Mouse (Mus musculus): ENCODE results near the gene Nceh1.
A peak's percentile ranks its signal among the peaks of the same experiment; 100 is the strongest.
"Not testable (repeated sequence)": the region's sequence is repeated elsewhere in the genome, so short reads cannot be mapped to it uniquely, and the experiment has no call there.

Nceh1 gene

DNA sequence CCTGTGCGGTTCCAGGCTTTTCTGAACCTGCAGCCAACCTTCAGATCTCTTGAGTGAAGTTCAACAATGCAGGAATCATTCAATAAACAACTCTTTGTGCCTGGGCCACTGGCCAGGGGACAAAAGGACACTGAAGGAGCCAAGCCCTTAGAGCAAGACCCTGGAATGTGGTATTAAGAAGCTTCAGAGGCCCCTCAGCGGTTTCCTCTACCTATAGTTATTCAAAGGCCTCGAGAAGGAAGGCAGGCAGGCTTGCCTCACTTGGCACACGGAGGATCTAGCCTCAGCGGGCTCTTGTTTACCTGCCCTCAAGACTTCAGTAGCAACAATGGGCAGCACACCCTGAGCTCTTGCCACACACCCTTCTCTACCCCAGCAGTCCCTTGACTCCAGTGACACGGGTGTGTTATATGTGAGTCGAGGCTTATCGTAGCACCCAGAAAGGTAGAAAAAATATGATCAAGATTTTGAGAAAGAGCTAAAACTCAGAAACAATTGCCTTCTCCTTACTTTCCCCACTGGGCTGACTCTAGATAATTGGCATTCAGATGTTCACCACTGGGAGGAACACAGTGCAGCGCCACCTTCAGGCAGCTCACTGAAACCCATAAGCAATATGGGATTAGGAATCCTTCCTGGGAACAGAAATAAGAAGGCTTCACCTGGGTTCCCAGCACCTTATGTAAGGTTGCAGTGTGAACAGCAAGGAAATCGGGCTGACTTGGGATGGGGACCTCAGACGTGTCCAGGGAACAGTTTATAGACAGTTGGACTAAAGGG lies 46.0 kb downstream of the Nceh1 start:
- no peak for DNase-seq (ENCODE audit: extremely low read depth, low read depth)

- DNase-seq (ENCODE audit: extremely low read depth, low read depth), result no peak
These were observed 50.6 kb downstream of the Nceh1 start for GRCm38 (mm10) chr3:27233361-27233760.

GRCm38 (mm10) chr3:27233841-27234240 lies 51.1 kb downstream of the Nceh1 start:
- DNase-seq (ENCODE audit: extremely low read depth, low read depth), result no peak

- DNase-seq (ENCODE audit: extremely low read depth, low read depth), result no peak
These were observed 52.2 kb downstream of the Nceh1 start for GRCm38 (mm10) chr3:27234976-27235375.

DNA sequence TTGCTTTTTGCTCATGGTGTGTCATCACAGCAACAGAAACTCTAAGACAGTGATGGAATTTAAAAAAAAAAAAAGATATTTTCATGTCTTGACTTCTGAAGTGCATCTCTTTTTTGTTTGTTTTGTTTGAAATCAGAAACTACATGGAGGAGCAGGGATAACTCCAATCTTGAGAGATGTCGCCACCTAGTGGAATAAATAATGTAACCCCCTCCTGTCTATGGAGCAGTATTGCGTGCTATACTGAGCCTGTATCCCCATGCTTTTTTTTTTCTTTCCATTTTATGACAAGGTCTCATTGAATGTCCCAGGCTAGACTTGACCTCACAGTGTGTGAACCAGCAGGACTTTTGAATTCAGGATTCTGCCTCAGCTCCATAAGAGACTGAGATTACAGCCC lies 54.5 kb downstream of the Nceh1 start:
- peak; percentile 41 for DNase-seq (ENCODE audit: extremely low read depth, low read depth)

- DNase-seq (ENCODE audit: extremely low read depth, low read depth), result no peak
These were observed 55.8 kb downstream of the Nceh1 start for GRCm38 (mm10) chr3:27238563-27238962.

- no peak for DNase-seq (ENCODE audit: extremely low read depth, low read depth)
These were observed 56.8 kb downstream of the Nceh1 start for GRCm38 (mm10) chr3:27239568-27239967.

- no peak for DNase-seq (ENCODE audit: extremely low read depth, low read depth)
These were observed 59.1 kb downstream of the Nceh1 start for GRCm38 (mm10) chr3:27241864-27242263.

GRCm38 (mm10) chr3:27246166-27246565 lies 63.4 kb downstream of the Nceh1 start:
- no peak for DNase-seq (ENCODE audit: extremely low read depth, low read depth)

- no peak for DNase-seq (ENCODE audit: extremely low read depth, low read depth)
These were observed 65.0 kb downstream of the Nceh1 start for GRCm38 (mm10) chr3:27247785-27248184.

DNA sequence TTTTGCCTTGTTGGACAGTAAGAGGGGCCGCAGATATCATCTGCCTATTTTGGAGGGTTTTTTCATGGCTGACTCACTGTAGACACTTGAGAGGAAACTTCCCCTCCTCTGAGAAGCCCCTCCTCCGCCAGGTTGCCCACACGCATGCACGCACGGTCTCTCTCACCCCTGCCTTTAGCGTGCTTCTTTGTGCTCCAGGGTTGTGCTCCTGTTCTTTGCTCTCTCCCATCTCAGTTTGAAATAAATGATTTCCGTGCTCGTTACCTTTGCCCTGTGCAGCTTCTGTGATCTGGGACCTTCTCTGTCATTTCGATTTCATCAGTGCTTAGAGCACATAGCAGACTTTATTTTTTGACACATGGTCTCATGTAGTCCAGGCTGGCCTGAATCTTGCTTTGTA lies 66.3 kb downstream of the Nceh1 start:
- DNase-seq (ENCODE audit: extremely low read depth, low read depth), result no peak

DNA sequence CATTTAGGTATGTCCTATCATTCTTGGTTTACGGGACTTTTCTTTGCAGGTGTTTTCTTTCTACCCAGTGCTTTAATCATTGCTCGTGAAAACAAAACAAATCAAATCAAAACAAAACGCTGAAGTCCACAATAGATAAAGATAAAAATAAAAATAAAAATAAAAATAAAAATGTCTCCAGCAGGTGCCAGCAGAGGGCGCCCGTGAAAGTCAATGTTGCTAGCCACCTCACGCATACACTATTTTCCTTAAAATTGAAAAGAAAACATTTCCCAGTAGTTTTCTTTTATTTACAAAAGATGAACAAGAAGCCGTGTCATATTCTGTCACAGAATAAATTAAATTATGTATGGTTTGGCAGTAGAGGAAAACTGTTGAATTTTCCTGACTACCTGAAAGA lies 68.2 kb downstream of the Nceh1 start:
- no peak for DNase-seq (ENCODE audit: extremely low read depth, low read depth)

DNA sequence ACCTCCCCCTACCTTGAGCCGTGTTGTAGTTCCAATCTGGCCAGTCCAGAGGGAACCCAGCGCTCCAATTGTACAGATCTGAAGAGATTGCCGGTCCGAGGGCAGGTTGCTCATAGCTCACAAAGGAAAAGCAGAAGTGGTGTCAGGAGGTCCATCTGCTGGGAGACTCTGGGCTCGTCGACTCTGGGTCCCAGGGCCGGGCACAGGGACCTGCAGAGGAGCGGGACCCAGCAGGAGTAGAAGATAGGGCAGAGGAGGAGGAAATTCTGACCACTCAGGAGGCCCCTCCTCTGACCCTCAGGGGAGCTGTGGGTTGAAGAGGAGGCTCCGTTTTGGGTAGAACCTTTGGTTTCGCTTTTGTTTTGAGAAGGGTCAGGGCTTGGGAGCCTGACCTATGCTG lies 75.7 kb downstream of the Nceh1 start:
- DNase-seq (ENCODE audit: extremely low read depth, low read depth), result no peak

GRCm38 (mm10) chr3:27260393-27260792 lies 77.6 kb downstream of the Nceh1 start:
- DNase-seq (ENCODE audit: extremely low read depth, low read depth), result no peak

GRCm38 (mm10) chr3:27267327-27267726 lies 84.6 kb downstream of the Nceh1 start:
- no peak for DNase-seq (ENCODE audit: extremely low read depth, low read depth)

- DNase-seq (ENCODE audit: extremely low read depth, low read depth), result no peak
These were observed 85.1 kb downstream of the Nceh1 start for GRCm38 (mm10) chr3:27267887-27268286.

DNA sequence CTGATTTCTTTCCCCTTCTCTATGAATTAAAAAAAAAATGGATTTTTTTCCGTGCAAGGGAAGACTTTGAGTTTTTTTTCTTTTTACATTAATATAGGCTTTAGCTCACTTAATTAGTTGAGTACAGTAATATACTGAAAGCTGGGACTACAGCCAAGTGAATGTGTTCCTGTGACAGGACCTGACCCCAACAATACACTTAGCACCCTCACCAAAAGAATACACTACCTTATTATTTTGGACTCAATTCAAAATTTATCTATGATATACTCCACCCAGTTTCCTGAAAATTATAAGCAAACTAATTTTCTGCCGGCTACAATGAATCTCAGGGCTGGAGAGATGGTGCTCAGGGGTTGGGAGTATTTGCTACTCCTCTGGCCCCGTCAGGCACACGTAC lies 86.4 kb downstream of the Nceh1 start:
- DNase-seq (ENCODE audit: extremely low read depth, low read depth), result no peak

GRCm38 (mm10) chr3:27270160-27270962 lies 87.6 kb downstream of the Nceh1 start:
- no peak for DNase-seq (ENCODE audit: extremely low read depth, low read depth)

- DNase-seq (ENCODE audit: extremely low read depth, low read depth), result no peak
These were observed 90.4 kb downstream of the Nceh1 start for GRCm38 (mm10) chr3:27272926-27273745.

DNA sequence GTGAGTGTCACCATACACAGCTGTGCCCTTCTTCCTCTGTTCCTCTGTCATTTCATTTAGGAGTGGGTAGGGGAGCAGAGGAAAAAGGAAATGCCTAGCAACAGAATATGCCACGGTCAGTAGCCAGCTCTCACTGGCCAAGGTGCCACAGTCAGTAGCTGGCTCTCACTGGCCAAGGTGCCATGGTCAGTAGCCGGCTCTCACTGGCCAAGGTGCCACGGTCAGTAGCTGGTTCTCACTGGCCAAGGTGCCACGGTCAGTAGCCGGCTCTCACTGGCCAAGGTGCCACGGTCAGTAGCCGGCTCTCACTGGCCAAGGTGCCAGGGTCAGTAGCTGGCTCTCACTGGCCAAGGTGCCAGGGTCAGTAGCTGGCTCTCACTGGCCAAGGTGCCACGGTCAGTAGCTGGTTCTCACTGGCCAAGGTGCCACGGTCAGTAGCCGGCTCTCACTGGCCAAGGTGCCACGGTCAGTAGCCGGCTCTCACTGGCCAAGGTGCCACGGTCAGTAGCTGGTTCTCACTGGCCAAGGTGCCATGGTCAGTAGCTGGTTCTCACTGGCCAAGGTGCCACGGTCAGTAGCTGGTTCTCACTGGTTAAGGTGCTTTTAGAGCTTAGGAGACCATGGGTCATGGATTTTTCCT lies 96.6 kb downstream of the Nceh1 start:
- not testable (repeated sequence) for DNase-seq (ENCODE audit: extremely low read depth, low read depth)

- no peak for DNase-seq (ENCODE audit: extremely low read depth, low read depth)
These were observed 97.5 kb downstream of the Nceh1 start for GRCm38 (mm10) chr3:27280280-27280749.
